Mouse (Mus musculus) midbrain, embryonic 16.5 days (tissue): ENCODE results near the gene Vps18. TPM values are rescaled to one million over a fixed set of nuclear protein-coding genes. Genes with fewer than 3 reads are reported as not detected.

Experiments
- ATAC-seq: fragments of 200-750 bp; cut with Nextera tagmentation; 2 replicates; pipeline ENCODE4 v1.8.0; 2017; ENCODE audit warnings: moderate TSS enrichment
- H3K27ac ChIP-seq: fragments of 300-500 bp; sonication (generic); 2 replicates; pipeline ENCODE4 v1.5.1; 2014; ENCODE audit warnings: mild to moderate bottlenecking, low read length, mixed read lengths
- H3K27me3 ChIP-seq: fragments of 300-500 bp; sonication (generic); 2 replicates; pipeline ENCODE4 v1.6.1; 2014; ENCODE audit warnings: low read depth, low read length, mixed read lengths; ENCODE audit not compliant: control insufficient read depth, insufficient read depth
- H3K36me3 ChIP-seq: fragments of 300-500 bp; sonication (generic); 2 replicates; pipeline ENCODE4 v1.6.1; 2014; ENCODE audit warnings: mild to moderate bottlenecking, low read length, moderate library complexity, mixed read lengths; ENCODE audit not compliant: control insufficient read depth, insufficient read depth
- H3K4me1 ChIP-seq: fragments of 300-500 bp; sonication (generic); 2 replicates; pipeline ENCODE4 v1.6.1; 2014; ENCODE audit warnings: mild to moderate bottlenecking, low read length, mixed read lengths; ENCODE audit not compliant: control insufficient read depth, insufficient read depth
- H3K4me2 ChIP-seq: fragments of 300-500 bp; sonication (generic); 2 replicates; pipeline ENCODE4 v1.6.1; 2014; ENCODE audit warnings: mild to moderate bottlenecking, low read length, mixed read lengths
- H3K4me3 ChIP-seq: fragments of 300-500 bp; sonication (generic); 2 replicates; pipeline ENCODE4 v1.5.1; 2014; ENCODE audit warnings: low read depth, mild to moderate bottlenecking, low read length, moderate library complexity, mixed read lengths
- H3K9ac ChIP-seq: fragments of 300-500 bp; sonication (generic); 2 replicates; pipeline ENCODE4 v1.6.1; 2014; ENCODE audit warnings: low read depth, low read length, mixed read lengths
- H3K9me3 ChIP-seq: fragments of 300-500 bp; sonication (generic); replicated peaks from 2 replicates; pipeline ENCODE4 v1.6.1; 2014; ENCODE audit warnings: mild to moderate bottlenecking, low read length, mixed read lengths; ENCODE audit not compliant: control insufficient read depth, poor library complexity, severe bottlenecking
- WGBS: fragments of 180-500 bp; shearing (Covaris S2); extraction: QIAGEN DNeasy Blood & Tissue Kit; methylation state at CpG from one replicate; pipeline ENCODE4 v1.1.7; 2014; 5-methylcytosine and 5-hydroxymethylcytosine counted together
- polyA plus RNA-seq: library from polyadenylated mRNA; unstranded; fragments of >200 nt; fragmentation: Nextera tagmentation; extraction: Ambion mirVana; gene quantifications from 2 replicates; pipeline ENCODE4 v1.2.1, GENCODE M21; 2015

The Vps18 gene
- polyA plus RNA-seq, 1 experiment from 2014 or later: 31.7 TPM

GRCm38 (mm10) chr2:119328546-119328945, 40.0 kb downstream of the Vps18 start:
- ATAC-seq: no peak
- Histone ChIP-seq H3K9me3 (no peaks in the 10 kb centered on the region), H3K9ac (no peak overlapping the region), H3K4me3 (no peak overlapping the region), H3K36me3 (no peaks in the 10 kb centered on the region), H3K4me2 (peak overlapping the region; percentile 89; the same call in 1 of the 2 replicates), H3K27ac (no peak overlapping the region), H3K27me3 (peaks cover 46% of the 10 kb centered on the region), H3K4me1 (peaks cover 24% of the 10 kb centered on the region)
- 36% methylated on average over 5 of the region's 5 CpGs for WGBS

- H3K27ac ChIP-seq: no peak overlapping the region
- WGBS: 57% methylated on average over 3 of the region's 3 CpGs
- H3K4me2 ChIP-seq: peak overlapping the region; percentile 10; the same call in 1 of the 2 replicates
- no peaks in the 10 kb centered on the region for H3K36me3 ChIP-seq
- ATAC-seq: no peak
- peaks cover 44% of the 10 kb centered on the region for H3K27me3 ChIP-seq
- no peak overlapping the region for H3K4me3 ChIP-seq
- no peak overlapping the region for H3K9ac ChIP-seq
- H3K4me1 ChIP-seq: peaks cover 22% of the 10 kb centered on the region
- no peaks in the 10 kb centered on the region for H3K9me3 ChIP-seq
Observed at GRCm38 (mm10) chr2:119329123-119329817, 40.7 kb downstream of the Vps18 start.

- no peak for ATAC-seq
- Histone ChIP-seq H3K36me3 (no peaks in the 10 kb centered on the region), H3K4me3 (no peak overlapping the region), H3K4me2 (no peak overlapping the region), H3K4me1 (peaks cover 9% of the 10 kb centered on the region), H3K27me3 (peaks cover 33% of the 10 kb centered on the region), H3K9ac (no peak overlapping the region), H3K27ac (no peak overlapping the region), H3K9me3 (no peaks in the 10 kb centered on the region)
- 93% methylated on average over 8 of the region's 8 CpGs for WGBS
Observed at GRCm38 (mm10) chr2:119330795-119331194, 42.3 kb downstream of the Vps18 start.

GRCm38 (mm10) chr2:119332177-119332661, 43.7 kb downstream of the Vps18 start:
- no peaks in the 10 kb centered on the region for H3K36me3 ChIP-seq
- H3K4me2 ChIP-seq: no peak overlapping the region
- peaks cover 33% of the 10 kb centered on the region for H3K27me3 ChIP-seq
- no peaks in the 10 kb centered on the region for H3K9me3 ChIP-seq
- ATAC-seq: no peak
- H3K4me3 ChIP-seq: no peak overlapping the region
- peaks cover 6% of the 10 kb centered on the region for H3K4me1 ChIP-seq
- H3K9ac ChIP-seq: no peak overlapping the region
- WGBS: 75% methylated on average over 24 of the region's 24 CpGs
- H3K27ac ChIP-seq: no peak overlapping the region

GRCm38 (mm10) chr2:119334135-119334534, 45.6 kb downstream of the Vps18 start:
- Histone ChIP-seq H3K27ac (no peak overlapping the region), H3K9me3 (no peaks in the 10 kb centered on the region), H3K36me3 (no peaks in the 10 kb centered on the region), H3K9ac (no peak overlapping the region), H3K4me3 (no peak overlapping the region), H3K4me1 (peaks cover 3% of the 10 kb centered on the region), H3K27me3 (peaks cover 23% of the 10 kb centered on the region), H3K4me2 (no peak overlapping the region)
- no peak for ATAC-seq
- 52% methylated on average over 1 of the region's 1 CpGs for WGBS

- Histone ChIP-seq H3K27ac (no peak overlapping the region), H3K4me3 (no peak overlapping the region)
- ATAC-seq: no peak
Observed at GRCm38 (mm10) chr2:119334964-119335525, 46.5 kb downstream of the Vps18 start.

GRCm38 (mm10) chr2:119335535-119335934, 47.0 kb downstream of the Vps18 start:
- H3K4me1 ChIP-seq: no peaks in the 10 kb centered on the region; the same call in 1 of the 2 replicates
- no peaks in the 10 kb centered on the region for H3K9me3 ChIP-seq
- no peak overlapping the region for H3K4me3 ChIP-seq
- ATAC-seq: no peak
- H3K4me2 ChIP-seq: no peak overlapping the region
- H3K27ac ChIP-seq: no peak overlapping the region
- H3K36me3 ChIP-seq: no peaks in the 10 kb centered on the region
- WGBS: 89% methylated on average over 1 of the region's 1 CpGs
- peaks cover 13% of the 10 kb centered on the region for H3K27me3 ChIP-seq
- no peak overlapping the region for H3K9ac ChIP-seq

More at GRCm38 (mm10) chr2:119334964-119335525, 46.5 kb downstream of the Vps18 start:
- H3K4me2 ChIP-seq: no peak overlapping the region
- no peaks in the 10 kb centered on the region for H3K36me3 ChIP-seq
- no peak overlapping the region for H3K9ac ChIP-seq
- H3K9me3 ChIP-seq: no peaks in the 10 kb centered on the region
- peaks cover under 1% of the 10 kb centered on the region for H3K4me1 ChIP-seq
- peaks cover 16% of the 10 kb centered on the region for H3K27me3 ChIP-seq
- 67% methylated on average over 7 of the region's 7 CpGs for WGBS

GRCm38 (mm10) chr2:119336002-119336401, 47.5 kb downstream of the Vps18 start:
- no peaks in the 10 kb centered on the region for H3K9me3 ChIP-seq
- no peak overlapping the region for H3K4me2 ChIP-seq
- H3K4me1 ChIP-seq: no peaks in the 10 kb centered on the region; the same call in 1 of the 2 replicates
- H3K9ac ChIP-seq: no peak overlapping the region
- H3K27me3 ChIP-seq: peaks cover 8% of the 10 kb centered on the region
- H3K4me3 ChIP-seq: no peak overlapping the region
- no peak overlapping the region for H3K27ac ChIP-seq
- no peak for ATAC-seq
- WGBS: 78% methylated on average over 2 of the region's 2 CpGs
- no peaks in the 10 kb centered on the region for H3K36me3 ChIP-seq

- H3K27me3 ChIP-seq: peaks cover 4% of the 10 kb centered on the region; the same call in 1 of the 2 replicates
- ATAC-seq: no peak
- H3K36me3 ChIP-seq: no peaks in the 10 kb centered on the region
- no peak overlapping the region for H3K4me2 ChIP-seq
- no peaks in the 10 kb centered on the region for H3K9me3 ChIP-seq
- no peak overlapping the region for H3K9ac ChIP-seq
- WGBS: 82% methylated on average over 10 of the region's 10 CpGs
- H3K27ac ChIP-seq: no peak overlapping the region
- no peak overlapping the region for H3K4me3 ChIP-seq
- H3K4me1 ChIP-seq: no peaks in the 10 kb centered on the region; the same call in 1 of the 2 replicates
Observed at GRCm38 (mm10) chr2:119336470-119336869, 47.9 kb downstream of the Vps18 start.
